Mouse (Mus musculus): Measurements from ENCODE around the gene Il2. TPM values are rescaled to one million over a fixed set of nuclear protein-coding genes. Genes with fewer than 3 reads are reported as not detected.
A peak's percentile ranks its signal among the peaks of the same experiment; 100 is the strongest.

Gene Il2
- not detected in 2 replicates for polyA plus RNA-seq (2012; rRNA removed)

GRCm38 (mm10) chr3:37125655-37126054 is at the start of gene Il2:
Gene Il2, minus strand, starts transcription at chr3:37125959.
- WGBS: 85% methylated on average over 4 of the region's 4 CpGs
- DNase-seq (ENCODE audit: low read depth, low spot score): no peak

- 51% methylated on average over 10 of the region's 10 CpGs for WGBS
- DNase-seq (ENCODE audit: low read depth, low spot score): no peak
Observed at GRCm38 (mm10) chr3:37174711-37175572, 49.2 kb upstream of the Il2 start.

- 80% methylated on average over 8 of the region's 8 CpGs for WGBS
Observed at GRCm38 (mm10) chr3:37173285-37173684, 47.5 kb upstream of the Il2 start.

GRCm38 (mm10) chr3:37169283-37169682 is 43.5 kb upstream of the Il2 start:
- no peak for DNase-seq (ENCODE audit: low read depth, low spot score)
- WGBS: 91% methylated on average over 2 of the region's 2 CpGs

More at GRCm38 (mm10) chr3:37173285-37173684, 47.5 kb upstream of the Il2 start:
- no peak for DNase-seq (ENCODE audit: low read depth, low spot score)

- 82% methylated on average over 4 of the region's 4 CpGs for WGBS
- no peak for DNase-seq (ENCODE audit: low read depth, low spot score)
Observed at GRCm38 (mm10) chr3:37161096-37161495, 35.3 kb upstream of the Il2 start.

GRCm38 (mm10) chr3:37158246-37158645 is 32.5 kb upstream of the Il2 start:
- WGBS: 26% methylated on average over 3 of the region's 3 CpGs
- peak; percentile 7 for DNase-seq (ENCODE audit: low read depth, low spot score)

GRCm38 (mm10) chr3:37157082-37157481 is 31.3 kb upstream of the Il2 start:
- WGBS: 69% methylated on average over 8 of the region's 8 CpGs
- DNase-seq (ENCODE audit: low read depth, low spot score): no peak

GRCm38 (mm10) chr3:37154396-37154795 is 28.6 kb upstream of the Il2 start:
- DNase-seq (ENCODE audit: low read depth, low spot score): no peak
- WGBS: 70% methylated on average over 7 of the region's 7 CpGs

GRCm38 (mm10) chr3:37153004-37153403 is 27.2 kb upstream of the Il2 start:
- no peak for DNase-seq (ENCODE audit: low read depth, low spot score)
- WGBS: 90% methylated on average over 7 of the region's 7 CpGs

- DNase-seq (ENCODE audit: low read depth, low spot score): no peak
- WGBS: 74% methylated on average over 10 of the region's 10 CpGs
Observed at GRCm38 (mm10) chr3:37152274-37152673, 26.5 kb upstream of the Il2 start.

- WGBS: 29% methylated on average over 7 of the region's 7 CpGs
Observed at GRCm38 (mm10) chr3:37146810-37147209, 21.1 kb upstream of the Il2 start.

GRCm38 (mm10) chr3:37146406-37146805 is 20.6 kb upstream of the Il2 start:
- no peak for DNase-seq (ENCODE audit: low read depth, low spot score)
- 7% methylated on average over 8 of the region's 8 CpGs for WGBS

More at GRCm38 (mm10) chr3:37146810-37147209, 21.1 kb upstream of the Il2 start:
- no peak for DNase-seq (ENCODE audit: low read depth, low spot score)

- 27% methylated on average over 1 of the region's 1 CpGs for WGBS
- no peak for DNase-seq (ENCODE audit: low read depth, low spot score)
Observed at GRCm38 (mm10) chr3:37144979-37145378, 19.2 kb upstream of the Il2 start.

GRCm38 (mm10) chr3:37141827-37142226 is 16.1 kb upstream of the Il2 start:
- 77% methylated on average over 2 of the region's 2 CpGs for WGBS
- DNase-seq (ENCODE audit: low read depth, low spot score): no peak

- DNase-seq (ENCODE audit: low read depth, low spot score): no peak
- 79% methylated on average over 6 of the region's 6 CpGs for WGBS
Observed at GRCm38 (mm10) chr3:37140168-37140906, 14.6 kb upstream of the Il2 start.

- DNase-seq (ENCODE audit: low read depth, low spot score): no peak
- WGBS: 81% methylated on average over 3 of the region's 3 CpGs
Observed at GRCm38 (mm10) chr3:37139192-37139591, 13.4 kb upstream of the Il2 start.

- no peak for DNase-seq (ENCODE audit: low read depth, low spot score)
- 50% methylated on average over 4 of the region's 4 CpGs for WGBS
Observed at GRCm38 (mm10) chr3:37137231-37137630, 11.5 kb upstream of the Il2 start.

GRCm38 (mm10) chr3:37129063-37129462 is 3.3 kb upstream of the Il2 start:
- no peak for DNase-seq (ENCODE audit: low read depth, low spot score)
- 50% methylated on average over 2 of the region's 2 CpGs for WGBS

GRCm38 (mm10) chr3:37128269-37128668 is 2.5 kb upstream of the Il2 start:
- DNase-seq (ENCODE audit: low read depth, low spot score): no peak

GRCm38 (mm10) chr3:37126162-37126561 is 403 bp upstream of the Il2 start:
- 74% methylated on average over 4 of the region's 4 CpGs for WGBS
- DNase-seq (ENCODE audit: low read depth, low spot score): no peak

More at GRCm38 (mm10) chr3:37128269-37128668, 2.5 kb upstream of the Il2 start:
- 39% methylated on average over 4 of the region's 4 CpGs for WGBS

GRCm38 (mm10) chr3:37090721-37091120 is 35.0 kb downstream of the Il2 start:
- no peak for DNase-seq (ENCODE audit: low read depth, low spot score)

All from large intestine, adult 2 months (tissue).